Mouse (Mus musculus) bone marrow, adult 2 months (tissue): ENCODE measurements around the gene Ang5. TPM values are rescaled to one million over a fixed set of nuclear protein-coding genes. Genes with fewer than 3 reads are reported as not detected.
A peak's percentile ranks its signal among the peaks of the same experiment; 100 is the strongest.
"Not testable (repeated sequence)": the region's sequence is repeated elsewhere in the genome, so short reads cannot be mapped to it uniquely, and the experiment has no call there.

Experiments used
- H3K27ac ChIP-seq: fragments of 200-500 bp; 2 replicates; pipeline ENCODE4 v1.5.1; 2012; ENCODE audit warnings: low read depth, mild to moderate bottlenecking, control low read depth, inconsistent platforms, low read length; ENCODE audit not compliant: control insufficient read depth, poor library complexity, insufficient read depth
- H3K4me1 ChIP-seq: fragments of 200-500 bp; 2 replicates; pipeline ENCODE4 v1.6.1; 2011; ENCODE audit warnings: low read length; ENCODE audit not compliant: control insufficient read depth, insufficient read depth
- H3K4me3 ChIP-seq: fragments of 200-500 bp; replicated peaks from 2 replicates; pipeline ENCODE3; 2011; ENCODE audit warnings: mild to moderate bottlenecking, low read depth, low read length, control low read depth; ENCODE audit not compliant: control insufficient read depth
- CTCF ChIP-seq: fragments of 200-500 bp; IDR thresholded peaks from 2 replicates; pipeline ENCODE4 v1.5.1; 2011; ENCODE audit warnings: low read length, control low read depth; ENCODE audit not compliant: control insufficient read depth, insufficient read depth
- POLR2A ChIP-seq: fragments of 200-500 bp; IDR thresholded peaks from 2 replicates; pipeline ENCODE4 v1.6.1; 2011; ENCODE audit warnings: low read depth, mild to moderate bottlenecking, control low read depth, low read length, borderline replicate concordance; ENCODE audit not compliant: control insufficient read depth
- WGBS: fragments of 180-500 bp; shearing (Covaris S2); methylation state at CpG from one replicate; pipeline ENCODE4 v1.1.7; 2018; 5-methylcytosine and 5-hydroxymethylcytosine counted together
- polyA plus RNA-seq: library from polyadenylated mRNA; stranded (reverse); fragments of >200 nt; gene quantifications from 2 replicates; pipeline ENCODE4 v1.2.4, GENCODE M21; 2011; ENCODE audit warnings: low replicate concordance; ENCODE audit not compliant: missing spikeins, insufficient read depth, insufficient read length

The Ang5 gene
- polyA plus RNA-seq, 1 experiment, result not detected

DNA sequence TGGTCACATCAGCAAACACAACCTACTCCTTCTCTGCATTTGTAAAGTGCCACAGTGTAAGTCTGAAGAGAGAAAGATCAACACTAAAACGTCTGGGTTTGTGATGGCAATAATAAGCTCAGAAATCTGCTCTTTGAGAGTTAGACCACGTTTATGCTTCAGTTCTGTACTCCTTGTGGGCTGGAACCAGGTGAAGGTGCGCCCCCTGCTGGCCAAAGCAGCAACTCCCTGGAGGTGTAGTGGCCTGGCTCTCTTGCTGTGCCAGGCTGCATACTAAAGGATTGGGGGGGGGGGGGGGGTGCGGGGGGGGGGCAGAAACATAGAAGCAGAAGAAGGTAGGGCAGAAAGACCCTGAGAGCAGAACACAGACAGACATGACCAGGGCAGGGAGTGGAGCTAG, 27.0 kb downstream of the Ang5 start:
- H3K4me1 ChIP-seq, result no peaks in the 10 kb centered on the region
- no peak overlapping the region for H3K4me3 ChIP-seq
- no peak overlapping the region for H3K27ac ChIP-seq
- WGBS, result under 1% methylated on average over 4 of the region's 4 CpGs
- TF ChIP-seq CTCF, result peak; percentile 68
- TF ChIP-seq POLR2A, result no peak

DNA sequence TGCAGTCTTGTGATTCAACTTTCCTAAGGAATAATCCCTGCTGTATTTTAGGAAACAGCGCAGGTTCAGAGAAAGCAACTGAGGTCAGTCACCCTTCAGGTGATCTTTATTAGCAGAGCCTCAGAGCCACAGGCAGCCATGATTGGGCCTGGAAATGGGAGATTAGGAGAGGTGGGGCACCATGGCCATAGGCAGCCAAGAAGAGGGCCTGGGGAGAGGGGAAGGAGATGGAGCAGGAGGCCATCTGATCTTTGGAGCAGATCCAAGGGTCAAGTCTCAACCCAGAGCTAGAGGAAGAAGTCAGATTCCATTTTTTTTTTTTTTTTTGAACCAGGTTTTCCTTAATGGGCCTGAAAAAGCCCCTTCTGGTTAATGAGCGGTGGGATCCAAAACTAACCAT, 29.3 kb downstream of the Ang5 start:
- 92% methylated on average over 2 of the region's 2 CpGs for WGBS
- H3K27ac ChIP-seq, result no peak overlapping the region
- no peaks in the 10 kb centered on the region for H3K4me1 ChIP-seq
- TF ChIP-seq POLR2A (no peak), CTCF (no peak)
- no peak overlapping the region for H3K4me3 ChIP-seq

GRCm38 (mm10) chr14:43987404-43987803, 30.5 kb downstream of the Ang5 start:
- not testable (repeated sequence) for H3K4me3 ChIP-seq, H3K27ac ChIP-seq, H3K4me1 ChIP-seq
- 18% methylated on average over 5 of the region's 5 CpGs for WGBS
- peak; percentile 55 for TF ChIP-seq CTCF

DNA sequence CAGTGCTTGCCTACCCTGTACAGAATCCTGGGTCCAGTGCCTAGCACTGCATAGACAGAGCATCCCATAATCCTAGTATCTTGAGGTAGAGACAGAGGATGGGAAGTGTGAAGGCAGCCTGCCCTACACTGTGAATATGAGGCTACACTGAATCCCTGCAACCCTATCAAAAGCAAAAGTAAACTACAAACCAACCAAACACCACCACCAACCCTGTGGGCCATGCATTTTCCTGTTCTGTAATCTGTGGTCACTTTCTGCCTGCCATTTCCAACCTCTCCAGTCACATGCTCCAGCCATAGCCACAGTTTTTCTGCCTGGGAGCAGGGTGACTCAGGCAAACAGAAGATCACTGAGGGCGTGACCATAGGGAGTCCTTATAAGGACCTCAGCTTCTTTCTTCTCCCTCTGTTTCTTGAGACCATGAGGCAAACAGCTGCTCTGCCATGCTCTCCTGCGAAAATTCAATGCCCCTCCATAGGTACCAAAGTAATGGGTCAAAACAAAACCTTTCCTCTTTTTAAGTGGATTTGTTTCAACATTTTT, 41.7 kb downstream of the Ang5 start:
- not testable (repeated sequence) for H3K4me1 ChIP-seq, H3K4me3 ChIP-seq, H3K27ac ChIP-seq
- WGBS, result 26% methylated on average over 2 of the region's 2 CpGs

- no peaks in the 10 kb centered on the region for H3K4me1 ChIP-seq
- no peak for TF ChIP-seq CTCF
- TF ChIP-seq POLR2A, result no peak
- H3K4me3 ChIP-seq, result no peak overlapping the region
- no peak overlapping the region for H3K27ac ChIP-seq
- WGBS, result 63% methylated on average over 3 of the region's 3 CpGs
Observed at GRCm38 (mm10) chr14:44001600-44001999, 44.7 kb downstream of the Ang5 start.

DNA sequence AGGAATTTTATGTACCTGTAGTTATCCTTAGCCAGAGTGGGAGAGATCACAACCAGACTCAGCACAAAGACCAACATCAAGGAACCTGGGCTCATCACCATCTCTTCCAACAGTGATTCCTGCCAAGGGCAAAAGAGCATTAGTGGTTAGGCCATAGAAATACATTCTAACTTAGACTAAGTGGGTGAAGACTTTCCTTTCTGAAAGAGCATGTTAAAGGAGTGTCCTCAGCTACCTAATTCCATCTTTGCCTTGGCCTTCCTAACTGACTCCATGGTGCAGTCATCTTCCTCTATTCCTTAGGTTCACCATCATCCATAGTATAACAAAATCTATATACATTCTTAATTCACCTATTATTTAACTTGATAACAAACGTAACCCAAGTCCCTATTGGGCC, 45.3 kb downstream of the Ang5 start, which contains the start of gene Ang6:
TSS of gene Ang6 (minus strand) at position 101 of the 400 bp plus-strand sequence.
- TF ChIP-seq POLR2A (no peak), CTCF (no peak)
- no peak within 1 kb of the TSS for H3K4me3 ChIP-seq
- H3K27ac ChIP-seq, result no peak within 1 kb of the TSS
- H3K4me1 ChIP-seq, result no peaks in the 10 kb centered on the region
- 73% methylated on average over 1 of the region's 1 CpGs for WGBS

DNA sequence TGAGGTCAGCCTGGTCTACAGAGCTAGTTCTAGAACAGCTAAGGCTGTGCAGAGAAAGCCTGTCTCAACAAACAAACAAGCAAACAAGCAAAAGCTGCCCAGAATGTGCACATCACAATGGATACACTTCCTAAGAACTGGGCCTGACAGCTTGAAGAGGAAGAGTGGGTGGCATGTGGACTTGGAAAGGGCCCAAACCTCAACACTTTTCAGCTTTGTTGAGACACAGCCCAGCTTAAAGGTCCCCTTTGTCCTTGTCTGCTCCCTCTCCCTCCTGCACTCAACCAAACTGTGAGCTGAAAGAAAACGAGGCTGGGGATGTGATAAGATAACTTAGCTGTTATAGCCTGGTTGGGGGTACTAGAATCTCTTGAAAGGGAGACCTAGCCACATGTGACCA, 51.2 kb downstream of the Ang5 start:
- no CpG with 5 or more reads among the region's 1 CpGs for WGBS
- H3K4me3 ChIP-seq, H3K4me1 ChIP-seq, H3K27ac ChIP-seq: not testable (repeated sequence)

DNA sequence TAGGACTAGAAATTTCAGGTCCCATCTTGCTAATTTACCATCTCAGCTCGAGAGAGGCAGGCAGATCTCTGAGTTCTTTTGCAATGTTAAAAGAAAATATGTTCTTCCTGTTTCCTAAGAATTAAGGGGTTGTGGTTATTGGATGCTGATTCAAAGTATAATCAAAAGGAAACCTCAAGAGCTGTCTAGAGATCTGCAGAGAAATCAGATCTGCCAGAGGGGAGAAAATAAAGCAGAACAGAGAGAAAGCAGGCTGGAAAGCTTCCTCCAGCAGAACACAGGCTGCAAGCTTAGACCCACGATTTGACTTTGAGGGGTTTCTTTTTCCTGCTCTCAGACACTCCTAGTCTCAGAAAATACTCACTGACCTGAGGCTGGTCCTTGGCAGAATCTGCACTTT, 52.8 kb downstream of the Ang5 start:
- WGBS, result 0% methylated on average over 2 of the region's 2 CpGs

More for the DNA sequence above, 52.8 kb downstream of the Ang5 start:
- not testable (repeated sequence) for H3K27ac ChIP-seq, H3K4me1 ChIP-seq, H3K4me3 ChIP-seq

Other genes with a start within 250 kb of the Ang5 start
- not detected in 2 replicates for gene Gm16506, start 229.6 kb upstream of the Ang5 start, polyA plus RNA-seq
- gene Gm6526, start 209.2 kb upstream of the Ang5 start, polyA plus RNA-seq, result not detected in 2 replicates
- not detected in 2 replicates for gene Gm8180, start 172.3 kb upstream of the Ang5 start, polyA plus RNA-seq
- gene Ear1, start 81.6 kb upstream of the Ang5 start, polyA plus RNA-seq, result 3.0 and 22.3 TPM in 2 replicates
- gene Ear10, start 33.5 kb upstream of the Ang5 start, polyA plus RNA-seq, result not detected in 2 replicates
- 1.5 and 4.8 TPM in 2 replicates for gene Gm8113, start 31.7 kb upstream of the Ang5 start, polyA plus RNA-seq
- gene Ang6, start 45.2 kb downstream of the Ang5 start, polyA plus RNA-seq, result not detected in 2 replicates
- gene Ear2, start 145.6 kb downstream of the Ang5 start, polyA plus RNA-seq, result 13.7 and 37.7 TPM in 2 replicates
- gene Gm3327, start 166.8 kb downstream of the Ang5 start, polyA plus RNA-seq, result not detected in 2 replicates
- not detected in 2 replicates for gene Gm8212, start 240.6 kb downstream of the Ang5 start, polyA plus RNA-seq